Mouse (Mus musculus) T-helper 17 cell (primary cell): Measurements from ENCODE around the gene Abcg1.

Experiments used
- in situ Hi-C, 2 experiments: fragments of 300-600 bp; cut with MboI, MseI; formaldehyde crosslinking; loops; 1 replicate in 1 of 2; 2 replicates in 1 of 2; pipeline ENCODE4 v1.15.1; 2025; ENCODE audit warnings: high pct_unique_total_duplicates in 2 of 2

Abcg1 gene

GRCm38 (mm10) chr17:31077561-31077960 is 20.1 kb downstream of the Abcg1 start:
- in situ Hi-C loops = no loop called here

GRCm38 (mm10) chr17:31078581-31078980 is 21.1 kb downstream of the Abcg1 start:
- in situ Hi-C loops = no loop called here

- in situ Hi-C loops = no loop called here
Observed at GRCm38 (mm10) chr17:31079078-31079840, 21.8 kb downstream of the Abcg1 start.

GRCm38 (mm10) chr17:31082296-31083078 is 25.0 kb downstream of the Abcg1 start:
- in situ Hi-C loops = no loop called here

GRCm38 (mm10) chr17:31085519-31085918 is 28.0 kb downstream of the Abcg1 start:
- in situ Hi-C loops = no loop called here

- in situ Hi-C loops = no loop called here
Observed at GRCm38 (mm10) chr17:31086196-31086595, 28.7 kb downstream of the Abcg1 start.

GRCm38 (mm10) chr17:31088711-31089110 is 31.2 kb downstream of the Abcg1 start:
- in situ Hi-C loops = no loop called here

GRCm38 (mm10) chr17:31089848-31090247 is 32.4 kb downstream of the Abcg1 start:
- in situ Hi-C loops = no loop called here

GRCm38 (mm10) chr17:31091023-31091735 is 33.7 kb downstream of the Abcg1 start:
- in situ Hi-C loops = no loop called here

GRCm38 (mm10) chr17:31094781-31095180 is 37.3 kb downstream of the Abcg1 start:
- in situ Hi-C loops = no loop called here

- in situ Hi-C loops = no loop called here
Observed at GRCm38 (mm10) chr17:31095570-31095969, 38.1 kb downstream of the Abcg1 start.

- in situ Hi-C loops = no loop called here
Observed at GRCm38 (mm10) chr17:31096893-31097292, 39.4 kb downstream of the Abcg1 start.

- in situ Hi-C loops = no loop called here
Observed at GRCm38 (mm10) chr17:31098788-31099187, 41.3 kb downstream of the Abcg1 start.

- in situ Hi-C loops = no loop called here
Observed at GRCm38 (mm10) chr17:31103007-31103570, 45.6 kb downstream of the Abcg1 start.

- in situ Hi-C loops = no loop called here
Observed at GRCm38 (mm10) chr17:31103823-31104222, 46.3 kb downstream of the Abcg1 start.

GRCm38 (mm10) chr17:31108388-31108787 is 50.9 kb downstream of the Abcg1 start:
- in situ Hi-C loops = no loop called here

GRCm38 (mm10) chr17:31113191-31113856 is 55.8 kb downstream of the Abcg1 start:
- in situ Hi-C loops = no loop called here

- in situ Hi-C loops = loop anchor here (5.0 kb wide), 2 partner anchors 99 to 104 kb away; no protein-coding TSS in a partner anchor
Observed at GRCm38 (mm10) chr17:31116063-31116462, 58.6 kb downstream of the Abcg1 start.

GRCm38 (mm10) chr17:31117946-31118345 is 60.5 kb downstream of the Abcg1 start:
- in situ Hi-C loops = loop anchor here (5.0 kb wide), 2 partner anchors 101 to 106 kb away; no protein-coding TSS in a partner anchor

GRCm38 (mm10) chr17:31119429-31119828 is 62.0 kb downstream of the Abcg1 start:
- in situ Hi-C loops = loop anchor here (5.0 kb wide), 2 partner anchors 102 to 107 kb away; no protein-coding TSS in a partner anchor

- in situ Hi-C loops = no loop called here
Observed at GRCm38 (mm10) chr17:31121975-31122374, 64.5 kb downstream of the Abcg1 start.
